Mouse (Mus musculus) mouse trophoblast stem cell (cell line): ENCODE results near the gene Psg22.
"Not testable (repeated sequence)": the region's sequence is repeated elsewhere in the genome, so short reads cannot be mapped to it uniquely, and the experiment has no call there.

ENCODE experiments used
- in situ Hi-C, 2 experiments: fragments of 300-500 bp; cut with MseI, MboI; formaldehyde crosslinking; loops; 2 replicates in 1 of 2; 3 replicates in 1 of 2; pipeline ENCODE4 v1.15.1; 2025

Psg22 gene

DNA sequence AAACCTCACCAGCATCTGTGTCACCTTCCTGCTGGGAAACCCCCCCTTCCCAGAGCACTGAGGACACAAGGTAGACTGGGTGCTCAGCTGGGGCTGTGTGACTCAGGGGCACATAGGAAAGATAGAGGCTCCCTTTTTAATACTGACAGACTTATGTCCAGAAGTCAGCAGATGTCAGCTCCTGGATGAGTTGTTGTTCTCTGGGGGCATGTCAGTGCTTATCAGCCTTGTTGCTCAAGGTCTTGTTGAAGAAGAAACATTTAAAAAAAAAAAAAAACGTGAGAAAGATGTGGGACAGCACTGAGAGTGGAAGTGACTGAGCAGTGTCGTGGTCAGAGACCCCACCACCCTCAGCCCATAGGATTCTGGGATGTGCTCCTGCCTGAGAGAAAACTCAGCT is at the start of gene Psg22:
Gene Psg22 (plus strand): TSS at position 301 of the 400 bp plus-strand sequence.
- in situ Hi-C loops: loop anchor here in 1 of 2 experiments (10.0 kb wide), 1 partner anchor 157 kb away; the partner anchor contains the start of gene Pglyrp1

DNA sequence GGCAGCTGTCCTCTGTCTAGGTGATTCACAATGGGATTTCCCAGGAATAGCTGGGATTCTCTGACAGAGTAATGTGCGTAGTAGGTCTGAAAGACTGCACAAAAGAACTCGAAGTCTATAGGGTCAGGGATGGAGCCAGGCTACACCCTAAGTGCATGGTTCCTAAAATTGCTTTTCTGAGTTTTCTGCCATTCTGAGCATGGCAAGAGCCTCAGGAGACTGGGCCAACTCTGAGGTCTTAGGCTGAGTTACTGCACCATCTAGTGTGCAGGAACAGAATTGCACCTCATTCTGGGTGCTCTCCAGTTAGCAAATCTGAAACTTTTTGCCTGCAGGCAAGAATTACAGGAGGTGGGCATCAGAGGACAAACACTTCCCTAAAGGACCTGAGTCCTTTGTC is 38.1 kb upstream of the Psg22 start:
- in situ Hi-C loops: no loop called here

DNA sequence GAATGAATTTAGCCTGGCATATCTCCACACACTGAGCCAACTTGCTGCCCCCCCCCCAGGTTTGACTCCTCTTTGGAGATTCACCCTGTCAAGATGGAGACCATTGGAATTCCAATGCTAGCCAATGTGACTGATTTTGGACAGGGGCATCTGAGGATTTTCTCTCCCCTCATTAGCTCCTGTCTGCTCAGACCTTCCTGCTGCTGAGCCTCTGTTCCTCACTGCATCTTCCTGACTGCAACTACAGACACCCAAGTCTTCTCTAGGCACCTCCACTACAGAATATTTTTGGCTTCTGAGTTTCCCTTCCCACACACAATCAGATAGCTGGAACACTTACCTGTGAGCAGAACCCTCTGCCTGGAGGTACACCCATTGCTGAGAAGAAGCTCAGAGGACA is 32.3 kb upstream of the Psg22 start:
- in situ Hi-C loops: no loop called here

DNA sequence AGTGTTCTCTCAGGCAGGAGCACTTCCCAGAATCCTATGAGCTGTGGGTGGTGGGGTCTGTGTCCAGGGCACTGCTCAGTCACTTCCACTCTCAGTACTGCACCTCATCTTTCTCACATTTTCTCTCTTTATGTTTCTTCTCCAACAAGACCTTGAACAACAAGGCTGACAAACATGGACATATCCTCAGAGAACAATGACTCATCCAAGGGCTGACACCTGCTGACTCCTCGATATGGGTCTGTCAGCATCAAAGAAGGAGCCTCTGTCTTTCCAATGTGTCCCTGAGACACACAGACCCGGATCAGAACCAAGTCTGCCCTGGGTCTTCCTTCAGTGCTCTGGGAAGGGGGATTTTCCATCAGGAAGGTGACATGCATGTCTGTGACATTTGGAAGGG is 31.8 kb upstream of the Psg22 start, which contains the start of gene Psg20:
Gene Psg20 (minus strand): TSS at position 101 of the 400 bp plus-strand sequence.
- in situ Hi-C loops: no loop called here

DNA sequence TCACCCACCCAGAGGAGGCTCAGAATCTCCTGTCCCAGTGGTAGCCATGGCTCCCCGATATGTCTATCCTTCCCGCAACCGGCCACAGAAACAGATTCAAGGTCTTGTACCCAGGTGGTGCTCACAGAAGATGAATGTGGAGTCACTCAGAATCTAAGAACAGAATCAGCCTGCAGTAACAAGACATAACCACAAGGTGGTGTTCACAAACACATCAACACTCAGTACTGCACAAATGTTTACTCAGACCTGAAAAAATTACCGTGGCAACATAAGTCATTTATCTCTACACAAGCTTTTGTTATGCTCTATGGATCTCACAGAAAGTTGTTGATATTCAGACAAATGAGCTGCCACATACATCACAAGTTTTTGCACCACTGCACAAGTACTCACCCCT is 7.6 kb upstream of the Psg22 start:
- in situ Hi-C loops: loop anchor here in 1 of 2 experiments (10.0 kb wide), 1 partner anchor 164 kb away; the partner anchor contains the start of gene Pglyrp1

DNA sequence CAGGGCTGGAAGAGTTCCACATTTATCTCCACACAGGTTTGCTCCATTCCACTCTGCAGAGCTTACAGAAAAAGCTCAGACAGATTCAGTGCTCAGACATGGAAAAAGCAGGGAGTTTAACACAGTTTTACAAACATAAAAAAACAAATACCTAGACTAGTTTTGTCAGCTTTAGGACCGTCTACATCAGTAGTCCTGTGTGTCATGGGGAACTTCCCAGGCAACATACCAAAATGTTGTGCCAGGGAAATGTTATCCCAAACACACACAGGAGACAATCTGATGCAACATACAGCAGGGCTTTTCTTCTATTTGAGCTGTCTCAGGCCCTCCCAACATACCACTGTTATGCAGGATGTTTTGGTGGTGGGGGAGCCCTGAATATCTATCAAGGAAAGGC is 7.0 kb upstream of the Psg22 start:
- in situ Hi-C loops: loop anchor here in 1 of 2 experiments (10.0 kb wide), 1 partner anchor 164 kb away; the partner anchor contains the start of gene Pglyrp1

DNA sequence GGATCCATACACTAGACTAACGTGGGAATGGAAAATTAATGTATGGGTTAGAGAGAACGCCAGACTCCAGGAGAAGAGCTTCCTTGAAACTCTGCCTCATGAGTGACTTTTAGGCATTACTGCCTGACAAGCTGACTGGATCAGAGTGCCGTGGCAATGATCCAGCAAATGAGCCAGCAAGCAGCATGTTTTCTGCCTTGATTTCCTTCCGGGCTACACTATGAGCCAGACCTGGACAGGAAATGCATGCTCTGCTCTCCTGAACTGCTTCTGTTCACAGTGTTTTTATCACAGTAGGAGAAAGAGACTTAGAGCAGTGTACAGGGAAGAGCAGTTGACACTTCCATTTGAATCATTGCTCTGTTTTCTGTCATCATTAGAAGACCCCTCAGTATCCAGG is 2.3 kb upstream of the Psg22 start:
- in situ Hi-C loops: loop anchor here in 1 of 2 experiments (10.0 kb wide), 1 partner anchor 159 kb away; the partner anchor contains the start of gene Pglyrp1

DNA sequence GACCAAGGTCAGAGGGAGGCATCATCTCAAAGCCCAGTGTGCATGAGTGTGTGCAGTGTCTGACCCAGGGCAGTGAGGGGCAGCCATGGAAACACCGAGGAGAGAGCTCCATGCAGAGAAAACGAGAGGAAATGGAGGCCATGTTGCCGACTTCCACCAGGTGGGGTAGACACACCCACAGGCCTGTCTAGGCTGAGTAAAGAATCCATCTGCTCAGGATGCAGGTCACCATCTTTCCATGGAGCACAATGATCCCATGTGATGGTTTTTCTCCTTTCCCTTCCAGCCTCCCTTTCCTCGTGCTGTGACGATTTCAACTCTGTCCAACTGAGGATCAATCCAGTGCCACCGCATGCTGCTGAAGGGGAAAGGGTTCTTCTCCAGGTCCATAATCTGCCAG is 6.1 kb downstream of the Psg22 start:
- in situ Hi-C loops: no loop called here

DNA sequence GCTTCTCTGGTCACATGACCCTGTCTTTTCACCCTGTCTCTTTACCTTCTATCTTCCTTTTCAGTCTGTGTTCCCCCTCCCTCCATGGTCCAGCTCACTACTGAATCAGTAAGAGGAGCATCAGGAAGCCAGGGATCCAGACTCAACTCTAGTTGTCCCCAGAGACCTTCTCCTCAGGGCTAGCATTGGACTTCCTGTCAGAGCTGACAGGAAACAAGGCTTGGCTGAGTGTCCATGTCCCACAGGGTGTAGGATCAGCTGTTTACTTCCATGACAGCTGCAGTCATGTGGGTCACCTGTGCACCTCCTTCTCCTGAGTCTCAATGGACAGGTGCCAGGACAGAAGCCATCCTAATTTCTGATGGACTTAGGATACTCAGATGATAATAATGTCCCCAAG is 8.0 kb downstream of the Psg22 start:
- in situ Hi-C loops: not testable (repeated sequence)

DNA sequence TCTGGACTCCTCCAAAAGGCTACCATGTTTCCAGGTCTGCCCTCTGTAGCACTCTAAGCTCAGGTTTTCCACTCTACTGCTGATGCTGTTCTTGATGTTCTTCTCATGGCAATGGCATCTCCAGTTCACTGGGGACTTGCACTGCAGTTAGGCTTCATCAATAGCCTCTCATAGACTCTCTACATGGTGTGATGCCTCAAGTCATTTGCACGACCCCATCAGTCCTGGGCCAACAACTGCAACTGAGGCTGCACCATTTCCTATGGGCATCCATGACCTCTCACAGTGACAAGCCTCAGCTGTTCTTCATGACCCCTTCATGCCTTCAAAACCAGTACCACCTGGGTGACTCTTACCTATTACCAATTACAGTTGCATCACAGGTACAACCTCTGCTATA is 10.5 kb downstream of the Psg22 start:
- in situ Hi-C loops: no loop called here

DNA sequence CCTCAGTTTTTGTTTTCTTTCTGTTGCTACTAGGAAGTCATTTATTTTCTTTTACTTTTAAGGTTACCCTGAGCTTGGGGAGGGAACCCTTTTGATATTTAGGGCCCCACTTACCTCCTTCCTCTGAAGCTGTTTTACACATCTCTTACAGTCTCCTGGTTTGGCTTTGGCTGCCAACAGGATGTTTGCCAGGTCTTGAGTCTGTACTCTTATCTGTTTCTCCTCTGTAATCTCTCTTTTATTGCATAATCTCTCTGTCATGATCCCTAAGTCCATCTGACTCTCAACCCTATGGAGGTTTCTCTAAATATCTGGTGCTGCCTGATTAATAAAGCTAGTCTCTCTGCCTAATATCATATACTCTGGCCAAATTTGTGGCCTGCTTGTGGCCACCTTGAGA is 15.2 kb downstream of the Psg22 start:
- in situ Hi-C loops: no loop called here

DNA sequence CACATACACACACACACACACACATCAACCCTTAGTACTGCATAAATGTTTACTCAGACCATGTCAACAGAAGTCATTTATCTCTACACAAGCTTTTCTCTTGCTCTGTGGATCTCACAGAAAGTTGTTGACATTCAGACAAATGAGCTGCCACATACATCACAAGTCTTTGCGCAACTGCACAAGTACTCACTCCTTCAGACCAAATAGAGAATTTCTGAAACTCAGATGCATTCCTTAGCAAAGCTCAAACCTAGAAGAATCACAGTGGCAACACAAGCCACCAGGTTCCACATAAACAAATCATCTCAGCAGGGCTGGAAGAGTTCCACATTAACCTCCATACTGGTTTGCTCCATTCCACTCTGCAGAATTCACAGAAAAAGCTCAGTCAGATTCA is 16.6 kb downstream of the Psg22 start:
- in situ Hi-C loops: no loop called here

DNA sequence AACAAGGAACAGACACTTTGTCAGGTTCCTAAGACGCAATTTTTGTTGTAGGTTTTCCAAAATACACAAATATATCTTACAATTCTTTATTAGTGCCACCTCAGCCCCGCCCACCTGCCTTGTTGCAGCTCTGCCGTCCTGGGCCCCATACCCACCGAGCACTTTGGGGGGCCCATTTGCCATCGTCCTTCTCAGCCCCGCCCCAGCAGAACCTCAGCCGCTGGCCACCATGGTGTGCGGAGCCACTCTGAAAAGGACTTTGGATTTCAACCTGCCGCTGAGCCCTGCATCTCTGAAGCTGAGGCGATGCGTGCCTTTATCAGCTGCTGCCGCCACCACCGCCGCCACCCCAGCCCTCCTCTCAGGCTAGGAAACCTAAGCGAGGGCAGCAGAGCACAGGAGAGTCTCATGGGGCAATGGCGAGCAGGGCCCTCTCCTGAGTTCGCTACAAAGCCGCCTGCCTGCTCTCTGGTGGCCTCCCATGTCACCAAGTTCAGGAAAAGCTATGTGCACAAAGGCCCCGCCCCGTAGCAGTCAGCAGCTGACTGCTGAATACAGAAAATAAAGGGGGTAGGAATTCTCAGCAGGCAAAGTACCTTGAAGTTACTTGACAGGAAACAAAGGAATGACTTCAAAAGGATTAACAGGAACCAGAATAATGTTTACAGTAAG is 28.4 kb downstream of the Psg22 start:
- in situ Hi-C loops: no loop called here

DNA sequence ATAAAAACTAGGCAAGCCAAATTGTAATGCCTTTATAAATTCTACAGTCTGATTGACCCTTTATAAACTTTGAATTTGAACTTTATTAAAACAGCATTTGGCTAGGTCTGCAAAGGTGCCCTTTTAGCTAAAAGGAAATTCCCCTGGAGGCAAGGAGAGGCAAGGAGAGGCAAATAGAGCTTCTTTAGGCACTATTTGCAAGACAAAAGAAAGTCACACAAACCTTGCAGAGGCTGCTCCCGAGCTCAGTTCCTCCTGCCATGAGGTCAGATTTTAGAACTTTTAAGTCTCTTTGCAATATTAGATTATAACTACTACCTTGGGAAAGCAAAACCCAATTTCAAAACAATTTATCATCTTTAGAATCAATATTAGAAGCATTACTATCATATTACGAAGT is 29.5 kb downstream of the Psg22 start:
- in situ Hi-C loops: not testable (repeated sequence)

DNA sequence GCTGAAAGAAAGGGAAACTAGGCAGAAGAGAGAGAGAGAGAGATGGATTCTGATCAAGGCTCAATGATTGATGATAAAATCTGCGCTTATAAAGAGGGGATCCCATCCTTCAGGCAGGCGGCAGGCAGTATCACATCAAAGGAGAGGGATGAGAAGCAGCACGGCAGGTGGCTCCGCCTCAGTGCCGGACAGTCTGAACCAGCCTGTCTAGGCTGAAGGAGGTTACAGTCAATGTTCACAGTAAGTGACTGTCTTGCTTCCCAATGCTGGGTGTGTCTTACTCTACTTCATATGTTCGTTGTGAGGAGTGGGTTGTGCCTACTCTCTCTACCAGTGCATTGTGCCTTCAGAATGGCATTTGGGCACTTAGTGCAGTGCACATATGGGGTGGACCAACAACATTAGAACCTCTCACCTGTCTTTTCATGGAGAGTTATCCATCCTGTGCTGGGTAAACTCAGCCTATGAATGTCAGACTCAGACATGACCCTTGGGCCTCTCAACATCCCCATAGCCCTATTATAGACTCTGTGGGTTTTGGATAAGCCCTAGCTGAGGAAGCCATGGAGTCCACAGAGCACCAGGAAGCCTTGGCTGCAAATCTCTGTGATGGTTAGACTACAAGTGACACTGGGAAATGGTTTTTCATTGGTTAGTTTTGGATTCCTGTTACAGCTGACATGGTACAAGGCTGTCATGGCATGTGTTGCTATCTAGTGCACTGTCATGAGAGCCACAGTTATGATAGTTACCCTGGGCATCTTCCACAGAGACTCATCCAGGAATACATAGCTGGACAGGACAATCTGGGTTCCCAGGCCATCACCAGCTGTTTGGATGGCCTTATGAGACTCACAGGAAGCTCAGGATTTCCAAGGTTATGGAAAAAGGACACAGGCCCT is 31.4 kb downstream of the Psg22 start:
- in situ Hi-C loops: no loop called here

DNA sequence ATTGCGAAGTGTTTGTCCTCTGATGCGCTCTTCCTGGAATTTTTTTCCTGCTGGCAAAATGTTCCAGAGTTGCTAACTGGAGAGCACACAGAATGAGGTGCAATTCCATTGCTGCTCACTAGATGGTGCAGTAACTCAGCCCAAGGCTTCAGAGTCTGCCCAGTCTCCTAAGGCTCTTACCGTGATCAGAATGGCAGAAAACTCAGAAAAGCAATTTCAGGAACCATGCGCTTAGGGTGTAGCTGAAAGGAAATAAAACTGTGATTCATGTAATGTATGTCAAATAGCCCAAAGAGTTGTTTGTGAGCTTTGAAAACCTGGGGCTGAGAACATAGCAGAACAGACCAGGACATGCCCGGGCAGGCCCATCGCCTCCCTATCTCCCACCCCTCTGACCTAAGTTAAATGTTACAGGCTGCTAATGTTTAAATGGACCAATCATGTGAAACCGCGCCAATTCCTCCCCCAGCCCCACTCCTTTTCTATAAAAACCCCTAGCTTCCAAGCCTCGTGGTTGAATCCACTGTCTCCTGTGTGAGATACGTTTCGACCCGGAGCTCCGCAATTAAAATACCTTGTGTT is 32.1 kb downstream of the Psg22 start:
- in situ Hi-C loops: loop anchor here in 1 of 2 experiments (10.0 kb wide), 1 partner anchor 125 kb away; the partner anchor contains the start of gene Pglyrp1

DNA sequence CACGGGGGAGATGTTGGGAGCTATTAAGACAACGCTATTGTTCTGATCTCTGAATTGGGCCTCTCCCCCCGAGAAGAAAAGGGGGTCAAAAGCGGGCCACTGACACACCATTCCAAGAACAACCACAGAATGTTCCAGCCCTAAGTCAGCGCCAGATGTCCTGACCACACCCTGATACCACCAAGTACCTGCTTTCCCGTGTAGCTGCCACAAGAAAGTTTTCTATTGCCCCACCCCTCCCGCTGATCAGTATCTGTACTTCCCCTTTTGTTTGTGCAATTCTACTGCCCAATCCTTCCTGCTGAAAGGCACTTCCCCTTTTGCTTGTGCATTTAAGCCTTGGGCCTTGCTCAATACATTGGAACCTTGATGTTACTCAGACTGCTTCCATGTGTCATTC is 42.3 kb downstream of the Psg22 start:
- in situ Hi-C loops: not testable (repeated sequence)

DNA sequence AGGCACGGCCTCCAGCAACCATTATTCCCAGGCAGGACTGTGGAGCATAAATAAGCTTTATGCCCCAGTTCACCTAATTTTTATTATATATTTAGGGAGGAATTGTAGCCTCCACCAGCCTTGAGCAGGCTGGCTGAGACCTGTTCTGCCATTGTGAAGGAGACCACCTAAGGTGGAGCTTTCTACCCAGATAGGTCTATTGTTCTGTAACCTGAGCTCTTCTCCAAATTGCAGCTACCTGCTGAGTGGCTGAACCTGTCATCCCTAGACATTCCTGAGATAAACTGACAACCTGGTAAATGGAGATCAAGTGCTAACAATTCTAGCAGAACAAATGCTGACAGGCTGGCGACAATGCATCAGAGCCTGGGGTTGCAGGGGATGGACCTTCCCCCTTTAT is 45.0 kb downstream of the Psg22 start:
- in situ Hi-C loops: not testable (repeated sequence)
